ENCODE assay signal across 8 mouse cellular contexts in the genomic region with DNA sequence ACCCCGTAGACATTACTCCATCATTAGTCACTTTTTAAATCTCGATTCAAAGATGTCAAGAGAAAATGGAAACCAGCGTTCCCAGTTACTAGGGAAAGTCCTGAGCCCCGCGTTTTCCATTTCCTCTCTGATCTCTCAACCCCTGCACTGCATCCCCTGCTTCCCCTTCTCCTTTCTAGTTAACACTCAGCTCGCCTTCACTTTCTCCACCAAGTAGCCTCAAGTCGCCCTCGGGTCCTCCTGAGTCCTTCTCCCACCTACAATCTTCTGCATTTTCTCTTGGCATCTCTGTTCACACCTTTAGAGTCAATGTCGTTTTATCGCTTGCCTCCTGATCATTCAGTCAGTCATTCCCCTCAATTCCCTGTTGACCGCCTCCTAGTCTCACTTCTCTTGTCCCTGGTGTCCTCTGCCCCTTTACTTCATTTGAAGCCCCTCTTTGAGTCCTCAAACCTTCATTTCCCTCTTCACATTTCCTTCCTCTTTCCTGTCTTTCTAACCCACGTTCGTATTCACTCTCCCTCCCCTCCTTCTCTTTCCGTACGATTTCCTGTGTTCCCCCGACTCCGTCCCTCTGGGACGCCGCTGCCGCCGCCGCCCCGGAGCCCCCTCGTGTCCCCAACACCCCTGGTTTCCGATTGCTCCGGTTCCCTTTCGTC. TPM values are rescaled to one million over a fixed set of nuclear protein-coding genes. Genes with fewer than 3 reads are reported as not detected.
DNase-seq lines count a peak whose midpoint lies in the region; ATAC-seq and TF ChIP-seq lines count a peak whose summit lies in the region.

No protein-coding gene starts in this region.

- H3K9me3 ChIP-seq in lung, embryonic 16.5 days (ENCODE audit: control insufficient read depth, low read length): no peaks in the 10 kb centered on the region
- no peaks in the 10 kb centered on the region for H3K9me3 ChIP-seq in liver, postnatal 0 days (ENCODE audit: low read length)

- intact Hi-C loops in heart, postnatal 10 days (cut with DNase I): loop anchor here (5.0 kb wide), 2 partner anchors 42 to 82 kb away; no protein-coding TSS in a partner anchor
- intact Hi-C loops in left cerebral cortex, postnatal 36 days (cut with DNase I): no loop called here

- TF ChIP-seq EP300 in liver, postnatal 0 days (IDR thresholded peaks at IDR 0.05; ENCODE audit: low read depth): no peak

- peak overlapping the region; percentile 92 for H3K27ac ChIP-seq in lung, embryonic 16.5 days (ENCODE audit: low read length)
- H3K27ac ChIP-seq in liver, postnatal 0 days (ENCODE audit: low read depth): peak overlapping the region; percentile 96

- peak overlapping the region; percentile 90 for H3K4me3 ChIP-seq in lung, embryonic 16.5 days (ENCODE audit: low read length)
- peak overlapping the region; percentile 97 for H3K4me3 ChIP-seq in liver, postnatal 0 days (ENCODE audit: low read depth, low read length)

- TF ChIP-seq CTCF in liver, postnatal 0 days (IDR thresholded peaks at IDR 0.05; ENCODE audit: low read depth): no peak

- 1% methylated on average over 27 of the region's 27 CpGs for WGBS in lung, embryonic 16.5 days
- WGBS in liver, postnatal 0 days (ENCODE audit: insufficient replicate concordance): 3% methylated on average over 27 of the region's 27 CpGs

- H3K36me3 ChIP-seq in lung, embryonic 16.5 days (ENCODE audit: control insufficient read depth, insufficient read depth, low read length): no peaks in the 10 kb centered on the region
- H3K36me3 ChIP-seq in liver, postnatal 0 days (replicated peaks; ENCODE audit: insufficient read depth, low read length): no peaks in the 10 kb centered on the region

- ATAC-seq in lung, embryonic 16.5 days (ENCODE audit: low read depth): no peak
- ATAC-seq in liver, postnatal 0 days: no peak

- no peak for DNase-seq in lung, postnatal 10 days
- DNase-seq in embryo, embryonic 10.5 days (ENCODE audit: low spot score): peak; percentile 58
- DNase-seq in heart, postnatal 10 days: peak; percentile 29 to 30
- no peak for DNase-seq in liver, postnatal 0 days
- no peak for DNase-seq in left cerebral cortex, postnatal 36 days (ENCODE audit: low spot score in 2 of 2)
- DNase-seq in frontal cortex, adult 2 months (ENCODE audit: extremely low spot score in 1 of 2, low spot score in 1 of 2): no peak
- no peak for DNase-seq in gastrocnemius, adult 18-20 months (ENCODE audit: low spot score)

- peak overlapping the region; percentile 57 for H3K4me2 ChIP-seq in lung, embryonic 16.5 days (ENCODE audit: low read depth, low read length)
- H3K4me2 ChIP-seq in liver, postnatal 0 days (ENCODE audit: low read depth, low read length): peak overlapping the region; percentile 97

- H3K27me3 ChIP-seq in lung, embryonic 16.5 days (ENCODE audit: control insufficient read depth, insufficient read depth, low read depth, low read length): no peaks in the 10 kb centered on the region
- H3K27me3 ChIP-seq in liver, postnatal 0 days (ENCODE audit: insufficient read depth, low read length): no peaks in the 10 kb centered on the region

- H3K9ac ChIP-seq in lung, embryonic 16.5 days (ENCODE audit: low read length): peak overlapping the region; percentile 90
- H3K9ac ChIP-seq in liver, postnatal 0 days (replicated peaks): peak overlapping the region; percentile 96

- H3K4me1 ChIP-seq in lung, embryonic 16.5 days (replicated peaks; ENCODE audit: control insufficient read depth, insufficient read depth, low read length): peaks cover 26% of the 10 kb centered on the region
- H3K4me1 ChIP-seq in liver, postnatal 0 days (ENCODE audit: insufficient read depth): peaks cover 42% of the 10 kb centered on the region

RNA-seq across cellular contexts. Expression of gene Rab8b, which starts 0.7 kb away (rescaled TPM):
- 28.8 and 30.4 TPM in 2 replicates for polyA plus RNA-seq in lung, embryonic 16.5 days (2015; fragmentation: Nextera tagmentation; extraction: Ambion mirVana)
- total RNA-seq in heart, postnatal 10 days (2021): 10 to 100 TPM; 15.9 to 19.0 TPM
- 9.1 and 10.7 TPM in 2 replicates for polyA plus RNA-seq in liver, postnatal 0 days (2015; fragmentation: Nextera tagmentation; extraction: Ambion mirVana)
- total RNA-seq in left cerebral cortex, postnatal 36 days (2021): 10 to 100 TPM; 25.2 to 31.7 TPM
- 17.8 and 19.4 TPM in 2 replicates for polyA plus RNA-seq in frontal cortex, adult 2 months (2012; rRNA removed)
- 1 to 10 TPM; 4.9 to 6.5 TPM for total RNA-seq in gastrocnemius, adult 18-20 months (2021)

RNA-seq across cellular contexts. Expression of gene Rps27l, which starts 27.1 kb away (rescaled TPM):
- polyA plus RNA-seq in lung, embryonic 16.5 days (2015; fragmentation: Nextera tagmentation; extraction: Ambion mirVana): 612 and 687 TPM in 2 replicates
- total RNA-seq in heart, postnatal 10 days (2021): 100 to 1,000 TPM; 247 to 258 TPM
- 587 and 618 TPM in 2 replicates for polyA plus RNA-seq in liver, postnatal 0 days (2015; fragmentation: Nextera tagmentation; extraction: Ambion mirVana)
- 10 to 100 TPM; 36.8 to 37.3 TPM for total RNA-seq in left cerebral cortex, postnatal 36 days (2021)
- 54.6 and 58.6 TPM in 2 replicates for polyA plus RNA-seq in frontal cortex, adult 2 months (2012; rRNA removed)
- total RNA-seq in gastrocnemius, adult 18-20 months (2021): 100 to 1,000 TPM; 218 to 220 TPM

RNA-seq across cellular contexts. Expression of gene Lactb, which starts 56.5 kb away (rescaled TPM):
- 6.0 and 7.0 TPM in 2 replicates for polyA plus RNA-seq in lung, embryonic 16.5 days (2015; fragmentation: Nextera tagmentation; extraction: Ambion mirVana)
- total RNA-seq in heart, postnatal 10 days (2021): 10 to 100 TPM; 22.2 to 23.7 TPM
- polyA plus RNA-seq in liver, postnatal 0 days (2015; fragmentation: Nextera tagmentation; extraction: Ambion mirVana): 13.3 and 15.2 TPM in 2 replicates
- 10 to 100 TPM; 18.8 to 19.0 TPM for total RNA-seq in left cerebral cortex, postnatal 36 days (2021)
- polyA plus RNA-seq in frontal cortex, adult 2 months (2012; rRNA removed): 20.4 and 21.0 TPM in 2 replicates
- total RNA-seq in gastrocnemius, adult 18-20 months (2021): 10 to 100 TPM; 22.5 to 22.6 TPM

Comparison
In these comparisons a context has a peak if more than half of its experiments do, and no peak if none do; other contexts are left out.
1. DNase-seq: peak in embryo, embryonic 10.5 days (single experiment) and heart, postnatal 10 days (2 of 2); none in lung, postnatal 10 days (single experiment), liver, postnatal 0 days (single experiment), left cerebral cortex, postnatal 36 days (0 of 2), frontal cortex, adult 2 months (0 of 2) and gastrocnemius, adult 18-20 months (single experiment).
2. RNA of gene Rps27l, which starts 27.1 kb away (total RNA-seq): 247 to 258 TPM in heart, postnatal 10 days and 218 to 220 TPM in gastrocnemius, adult 18-20 months; 36.8 to 37.3 TPM in left cerebral cortex, postnatal 36 days; every median in the first group is over 4 times any median in the second.